11 mouse cellular contexts compared by ENCODE assay signal in the genomic region with DNA sequence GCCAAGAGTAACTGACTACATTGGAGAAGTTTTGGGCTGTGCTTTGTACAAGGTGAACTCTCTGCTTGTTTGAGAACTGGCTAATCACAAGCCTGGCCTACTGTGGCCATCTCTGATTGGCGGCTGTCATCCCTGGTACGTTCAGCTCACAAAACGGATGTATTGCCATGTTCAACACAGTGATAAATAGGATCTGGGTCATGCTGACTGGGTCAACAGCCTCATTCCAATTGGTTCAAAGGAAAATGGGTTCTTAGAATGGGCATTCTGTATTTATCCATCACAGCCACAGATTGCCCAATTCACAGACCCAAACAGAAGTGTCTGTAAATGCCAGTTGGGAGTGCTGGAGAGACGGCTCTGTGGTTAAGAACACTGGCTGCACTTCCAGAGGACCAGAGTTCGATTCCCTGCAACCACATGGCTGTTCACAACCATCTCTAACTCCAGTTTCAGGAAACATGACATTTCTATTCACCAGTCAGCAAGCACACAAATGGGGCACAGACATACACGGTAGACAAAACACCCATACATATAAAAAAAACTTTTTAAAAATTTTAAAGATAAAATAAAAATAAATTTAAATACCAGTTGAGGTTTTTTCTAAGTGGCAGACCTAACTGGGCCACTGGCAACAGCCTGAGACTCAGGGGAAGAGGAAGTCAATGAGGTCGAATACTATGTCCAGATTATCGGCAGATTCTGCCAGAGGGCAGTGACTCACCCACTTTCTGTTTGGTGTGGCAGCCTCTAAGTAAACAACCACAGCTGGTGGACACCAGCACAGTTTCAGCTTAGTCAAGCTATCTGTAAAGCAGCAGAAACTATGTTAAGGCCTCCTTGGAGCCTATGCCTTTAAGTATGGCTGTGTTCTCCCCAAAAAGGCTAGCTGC. TPM values are rescaled to one million over a fixed set of nuclear protein-coding genes. Genes with fewer than 3 reads are reported as not detected.
DNase-seq lines count a peak whose midpoint lies in the region; ATAC-seq lines count a peak whose summit lies in the region.
"Had no signal": no experiment of that assay in that cellular context is flagged by ENCODE, and none has a peak within 500 bp of the region (broad histone marks: within the 10 kb centered on the region; RNA-seq: fewer than 3 reads in every experiment).

No protein-coding gene starts in this region.

- H3K36me3 ChIP-seq in liver, embryonic 11.5 days (ENCODE audit: control insufficient read depth, insufficient read depth, low read length): peaks cover 25% of the 10 kb centered on the region
- peaks cover 15% of the 10 kb centered on the region for H3K36me3 ChIP-seq in intestine, embryonic 16.5 days (ENCODE audit: control insufficient read depth, insufficient read depth, low read length)
- H3K36me3 ChIP-seq in hindbrain, embryonic 14.5 days (replicated peaks; ENCODE audit: control insufficient read depth, insufficient read depth): peaks cover 31% of the 10 kb centered on the region

- no peak overlapping the region for H3K9ac ChIP-seq in liver, embryonic 11.5 days (ENCODE audit: low read depth, low read length)
- no peak overlapping the region for H3K9ac ChIP-seq in intestine, embryonic 16.5 days (ENCODE audit: low read depth, low read length)
- H3K9ac ChIP-seq in hindbrain, embryonic 14.5 days: no peak overlapping the region

- peaks cover 16% of the 10 kb centered on the region; the same call in 1 of the 2 replicates for H3K4me1 ChIP-seq in liver, embryonic 11.5 days (replicated peaks; ENCODE audit: control insufficient read depth, insufficient read depth, low read length)
- H3K4me1 ChIP-seq in intestine, embryonic 16.5 days (ENCODE audit: control insufficient read depth, insufficient read depth, low read length): peaks cover 3% of the 10 kb centered on the region
- no peaks in the 10 kb centered on the region for H3K4me1 ChIP-seq in hindbrain, embryonic 14.5 days (replicated peaks; ENCODE audit: control insufficient read depth, insufficient read depth, low read length)

- no peak overlapping the region for H3K4me3 ChIP-seq in liver, embryonic 11.5 days (ENCODE audit: low read depth, low read length)
- H3K4me3 ChIP-seq in intestine, embryonic 16.5 days (ENCODE audit: low read length): no peak overlapping the region
- no peak overlapping the region for H3K4me3 ChIP-seq in hindbrain, embryonic 14.5 days (replicated peaks; ENCODE audit: low read length)

- ATAC-seq in liver, embryonic 11.5 days (replicated peaks; ENCODE audit: low FRiP score): no peak
- peak; percentile 47 for ATAC-seq in intestine, embryonic 16.5 days
- ATAC-seq in megakaryocyte-erythroid progenitor cell, adult 5-6 weeks (replicated peaks; ENCODE audit: low FRiP score, low TSS enrichment, poor library complexity, severe bottlenecking): 0 out of 2 replicates have a peak, but pooled peaks have one; percentile 20
- ATAC-seq in hindbrain, embryonic 14.5 days (ENCODE audit: low FRiP score): no peak
- ATAC-seq: midbrain, embryonic 16.5 days had no signal

- no peak overlapping the region for H3K4me2 ChIP-seq in liver, embryonic 11.5 days
- H3K4me2 ChIP-seq in intestine, embryonic 16.5 days (ENCODE audit: low read depth, low read length): no peak overlapping the region
- H3K4me2 ChIP-seq in hindbrain, embryonic 14.5 days (replicated peaks): no peak overlapping the region

- DNase-seq in liver (peak; percentile 44), NIH3T3 (ENCODE audit: low read depth) (peak; percentile 76)
- no peak for DNase-seq in liver, embryonic 11.5 days (ENCODE audit: low spot score)
- no peak for DNase-seq in left cerebral cortex, adult 8-10 months (ENCODE audit: low spot score in 2 of 2)
- no peak for DNase-seq in right cerebral cortex, postnatal 10 days (ENCODE audit: low spot score in 2 of 2)
- DNase-seq in hindbrain, embryonic 14.5 days (ENCODE audit: low spot score): no peak
- DNase-seq: cerebellum, adult 9-10 months; thymus, postnatal 4 days had no signal

- no peak overlapping the region; the same call in 1 of the 2 replicates for H3K27ac ChIP-seq in liver, embryonic 11.5 days (ENCODE audit: low read depth, low read length)
- H3K27ac ChIP-seq in intestine, embryonic 16.5 days (ENCODE audit: low read length): peak overlapping the region; percentile 60; the same call in 1 of the 2 replicates
- H3K27ac ChIP-seq in hindbrain, embryonic 14.5 days: no peak overlapping the region

- no peaks in the 10 kb centered on the region for H3K27me3 ChIP-seq in liver, embryonic 11.5 days (replicated peaks; ENCODE audit: control insufficient read depth, insufficient read depth, low read length)
- no peaks in the 10 kb centered on the region for H3K27me3 ChIP-seq in intestine, embryonic 16.5 days (replicated peaks; ENCODE audit: control insufficient read depth, insufficient read depth, low read length)
- H3K27me3 ChIP-seq in hindbrain, embryonic 14.5 days (ENCODE audit: control insufficient read depth, insufficient read depth, low read length): no peaks in the 10 kb centered on the region

- WGBS in liver, embryonic 11.5 days: 60% methylated on average over 8 of the region's 8 CpGs
- 75% methylated on average over 8 of the region's 8 CpGs for WGBS in intestine, embryonic 16.5 days
- WGBS in hindbrain, embryonic 14.5 days: 88% methylated on average over 8 of the region's 8 CpGs

- no peaks in the 10 kb centered on the region; the same call in 1 of the 2 replicates for H3K9me3 ChIP-seq in liver, embryonic 11.5 days (ENCODE audit: control insufficient read depth, low read length)
- H3K9me3 ChIP-seq in intestine, embryonic 16.5 days (ENCODE audit: control insufficient read depth, low read length): no peaks in the 10 kb centered on the region
- no peaks in the 10 kb centered on the region for H3K9me3 ChIP-seq in hindbrain, embryonic 14.5 days (ENCODE audit: control insufficient read depth, low read length)

RNA-seq across cellular contexts. Expression of gene Snrpd3, which starts 12.9 kb away (rescaled TPM):
- 272 and 328 TPM in 2 replicates for polyA plus RNA-seq in liver, embryonic 11.5 days (2014; fragmentation: Nextera tagmentation; extraction: Ambion mirVana)
- polyA plus RNA-seq in intestine, embryonic 16.5 days (2015; fragmentation: Nextera tagmentation; extraction: Ambion mirVana): 136 and 144 TPM in 2 replicates
- total RNA-seq in megakaryocyte-erythroid progenitor cell, adult 5-6 weeks (2014; fragmentation: Nextera tagmentation): 113 and 163 TPM in 2 replicates
- total RNA-seq in megakaryocyte-erythroid progenitor cell, adult 5-6 weeks (2017): 74.2 and 142 TPM in 2 replicates
- 10 to 100 TPM; 68.9 to 83.0 (median 81.2) TPM for total RNA-seq in left cerebral cortex, adult 8-10 months (2022)
- 118 and 119 TPM in 2 replicates for polyA plus RNA-seq in hindbrain, embryonic 14.5 days (2014; fragmentation: Nextera tagmentation; extraction: Ambion mirVana)

RNA-seq across cellular contexts. Expression of gene Gucd1, which starts 13.3 kb away (rescaled TPM):
- 44.5 and 48.8 TPM in 2 replicates for polyA plus RNA-seq in liver, embryonic 11.5 days (2014; fragmentation: Nextera tagmentation; extraction: Ambion mirVana)
- 55.5 and 63.0 TPM in 2 replicates for polyA plus RNA-seq in intestine, embryonic 16.5 days (2015; fragmentation: Nextera tagmentation; extraction: Ambion mirVana)
- total RNA-seq in megakaryocyte-erythroid progenitor cell, adult 5-6 weeks (2014; fragmentation: Nextera tagmentation): 13.9 and 18.9 TPM in 2 replicates
- total RNA-seq in megakaryocyte-erythroid progenitor cell, adult 5-6 weeks (2017): 14.8 and 19.3 TPM in 2 replicates
- total RNA-seq in left cerebral cortex, adult 8-10 months (2022): 10 to 100 TPM; 14.2 to 19.2 (median 15.2) TPM
- polyA plus RNA-seq in hindbrain, embryonic 14.5 days (2014; fragmentation: Nextera tagmentation; extraction: Ambion mirVana): 23.5 and 23.9 TPM in 2 replicates

RNA-seq across cellular contexts. Expression of gene Lrrc75b, which starts 55.6 kb away (rescaled TPM):
- 0.48 and 0.52 TPM in 2 replicates for polyA plus RNA-seq in liver, embryonic 11.5 days (2014; fragmentation: Nextera tagmentation; extraction: Ambion mirVana)
- polyA plus RNA-seq in intestine, embryonic 16.5 days (2015; fragmentation: Nextera tagmentation; extraction: Ambion mirVana): 1.9 and 2.7 TPM in 2 replicates
- 0.07 TPM in 1 of 2 replicates, not detected in the other for total RNA-seq in megakaryocyte-erythroid progenitor cell, adult 5-6 weeks (2014; fragmentation: Nextera tagmentation)
- not detected in 2 replicates for total RNA-seq in megakaryocyte-erythroid progenitor cell, adult 5-6 weeks (2017)
- total RNA-seq in left cerebral cortex, adult 8-10 months (2022): 10 to 100 TPM; 10.9 to 15.5 (median 12.0) TPM
- 34.5 and 43.5 TPM in 2 replicates for polyA plus RNA-seq in hindbrain, embryonic 14.5 days (2014; fragmentation: Nextera tagmentation; extraction: Ambion mirVana)

RNA-seq across cellular contexts. Expression of gene Ggt1, which starts 56.9 kb away (rescaled TPM):
- 4.2 and 4.9 TPM in 2 replicates for polyA plus RNA-seq in liver, embryonic 11.5 days (2014; fragmentation: Nextera tagmentation; extraction: Ambion mirVana)
- polyA plus RNA-seq in intestine, embryonic 16.5 days (2015; fragmentation: Nextera tagmentation; extraction: Ambion mirVana): 115 and 144 TPM in 2 replicates
- total RNA-seq in megakaryocyte-erythroid progenitor cell, adult 5-6 weeks (2014; fragmentation: Nextera tagmentation): 3.3 TPM in 1 of 2 replicates, not detected in the other
- total RNA-seq in megakaryocyte-erythroid progenitor cell, adult 5-6 weeks (2017): not detected in 2 replicates
- total RNA-seq in left cerebral cortex, adult 8-10 months (2022): 1 to 10 TPM; 2.3 to 5.5 (median 4.5) TPM
- polyA plus RNA-seq in hindbrain, embryonic 14.5 days (2014; fragmentation: Nextera tagmentation; extraction: Ambion mirVana): 1.6 and 1.7 TPM in 2 replicates

Comparison
In these comparisons a context has a peak if more than half of its experiments do, and no peak if none do; other contexts are left out.
1. DNase-seq: peak in liver (single experiment) and NIH3T3 (single experiment); none in liver, embryonic 11.5 days (single experiment), left cerebral cortex, adult 8-10 months (0 of 2), right cerebral cortex, postnatal 10 days (0 of 2) and hindbrain, embryonic 14.5 days (single experiment).
2. ATAC-seq: peak in intestine, embryonic 16.5 days (single experiment) and megakaryocyte-erythroid progenitor cell, adult 5-6 weeks (single experiment); none in liver, embryonic 11.5 days (single experiment) and hindbrain, embryonic 14.5 days (single experiment).